Mouse (Mus musculus): ENCODE results near the gene Tdrkh.

GRCm38 (mm10) chr3:94477444-94477843, 64.4 kb downstream of the Tdrkh start:
- TF ChIP-seq POLR2A (IDR thresholded peaks at IDR 0.05; ENCODE audit: borderline replicate concordance, extremely low read depth, insufficient read depth, insufficient read length, poor library complexity, severe bottlenecking), result no peak
- TF ChIP-seq CTCF (IDR thresholded peaks at IDR 0.05; ENCODE audit: borderline replicate concordance, extremely low read depth, insufficient read depth, insufficient read length), result no peak
